Mouse (Mus musculus): ENCODE data around the gene Arhgap9.
A peak's percentile ranks its signal among the peaks of the same experiment; 100 is the strongest.

Arhgap9 gene

DNA sequence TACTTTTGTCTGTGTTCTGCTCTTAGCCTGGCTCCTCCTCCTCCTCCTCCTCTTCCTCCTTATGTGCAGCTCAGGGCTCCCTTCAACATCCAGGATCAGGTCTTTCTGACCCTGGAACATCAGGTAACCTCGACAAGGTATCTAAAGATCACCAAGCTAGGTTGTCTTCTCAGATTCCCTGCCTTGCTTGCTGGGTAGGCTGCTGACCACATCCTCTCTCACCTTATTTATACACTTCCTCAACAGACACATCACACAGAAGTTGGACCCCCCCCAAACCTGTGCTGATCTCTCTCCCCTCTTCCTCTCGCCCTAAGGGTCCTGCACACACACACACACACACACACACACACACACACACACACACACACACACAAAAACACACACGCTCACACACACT lies at the start of gene Arhgap9:
TSS of gene Arhgap9 (plus strand) at position 344 of the 400 bp plus-strand sequence.
- no peak for DNase-seq (ENCODE audit: extremely low spot score)

DNA sequence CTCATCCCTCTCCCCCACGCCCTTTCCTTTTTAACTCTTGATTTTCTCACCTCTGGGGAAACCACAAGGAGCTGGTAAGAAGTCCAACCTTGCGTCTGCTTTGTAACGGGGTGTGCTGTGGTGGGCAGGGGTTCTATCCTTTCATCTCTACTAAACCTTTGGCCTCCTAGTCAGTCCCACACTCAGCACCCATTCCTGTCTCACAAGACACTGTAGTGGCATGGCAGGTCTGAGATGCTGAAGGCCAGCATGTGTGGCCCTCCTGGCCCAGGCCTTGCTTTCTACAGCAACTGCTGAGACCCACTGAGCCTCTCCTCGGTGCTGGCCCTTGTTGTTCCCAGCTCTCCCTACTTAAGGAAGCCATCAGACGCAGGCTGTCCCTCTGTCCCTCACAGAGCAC lies 49.4 kb upstream of the Arhgap9 start:
- no peak for DNase-seq (ENCODE audit: extremely low spot score)

DNA sequence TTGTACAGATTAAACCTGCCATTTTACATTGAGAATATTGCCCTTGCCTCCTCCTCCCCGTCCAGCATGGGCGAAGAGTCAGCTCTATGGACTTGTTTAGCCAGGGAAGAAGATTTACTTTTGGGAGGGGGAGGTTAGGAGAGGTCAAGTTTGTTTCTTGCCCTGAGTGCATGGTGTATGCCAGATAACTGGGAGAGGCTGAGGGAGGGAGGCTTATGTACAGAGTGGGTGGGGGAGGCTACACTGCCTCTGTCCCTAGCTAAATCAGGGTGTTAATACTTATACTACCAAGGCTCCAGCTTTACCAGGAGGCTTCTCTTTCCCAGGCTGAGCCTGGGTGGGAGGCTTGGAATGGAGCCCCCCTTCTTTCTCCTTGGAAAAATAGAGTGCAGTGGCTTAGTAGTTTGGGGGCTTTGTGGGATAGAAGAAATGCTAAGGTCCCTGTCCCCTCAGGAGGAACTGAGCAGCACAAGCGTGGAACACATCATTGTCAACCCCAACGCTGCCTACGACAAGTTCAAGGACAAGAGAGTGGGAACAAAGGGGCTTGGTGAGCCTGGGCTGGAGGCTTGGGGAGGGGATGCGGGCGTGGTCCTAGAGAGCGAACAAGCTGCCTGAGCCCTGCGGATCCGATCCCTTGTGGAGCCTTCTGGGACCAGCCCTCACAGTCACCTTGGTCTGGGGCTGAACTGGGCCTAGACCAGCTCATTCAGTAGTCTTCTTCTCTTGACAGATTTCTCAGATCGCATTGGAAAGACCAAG lies 47.3 kb upstream of the Arhgap9 start:
- no peak for DNase-seq (ENCODE audit: extremely low spot score)

DNA sequence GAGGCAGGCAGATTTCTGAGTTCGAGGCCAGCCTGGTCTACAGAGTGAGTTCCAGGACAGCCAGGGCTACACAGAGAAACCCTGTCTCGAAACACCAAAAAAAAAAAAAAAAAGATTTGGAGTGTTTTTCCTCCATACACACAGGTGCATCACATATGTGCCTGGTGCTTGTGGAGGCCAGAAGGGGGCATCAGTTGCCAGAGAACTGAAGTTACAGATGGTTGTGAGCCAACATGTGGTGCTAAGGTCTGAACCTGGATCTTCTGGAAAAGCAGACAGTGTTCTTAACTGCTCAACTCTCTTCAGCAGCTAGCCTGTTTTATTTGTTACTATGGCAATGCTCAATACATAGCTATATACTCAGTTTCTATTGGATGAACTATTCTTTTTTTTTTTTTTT lies 42.0 kb upstream of the Arhgap9 start:
- no peak for DNase-seq (ENCODE audit: extremely low spot score)

DNA sequence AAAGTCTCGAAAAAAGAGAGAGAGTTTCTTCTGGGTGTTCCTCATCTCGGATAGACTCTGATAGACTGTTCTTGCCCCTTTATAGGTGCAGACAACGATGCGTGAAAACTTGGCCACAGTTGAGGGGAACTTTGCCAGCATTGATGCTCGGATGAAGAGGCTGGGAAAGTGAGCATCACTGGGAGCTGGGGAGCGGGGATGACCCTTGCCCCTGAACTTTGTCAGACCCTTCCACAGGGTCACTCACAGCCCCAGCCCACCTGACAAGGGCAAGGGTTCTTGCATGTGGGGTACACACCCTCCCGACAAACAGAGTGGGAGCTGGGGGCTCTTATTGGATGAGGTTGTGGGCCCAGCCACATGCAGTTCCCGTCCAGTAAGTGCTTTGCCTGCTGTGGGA lies 40.4 kb upstream of the Arhgap9 start:
- no peak for DNase-seq (ENCODE audit: extremely low spot score)

DNA sequence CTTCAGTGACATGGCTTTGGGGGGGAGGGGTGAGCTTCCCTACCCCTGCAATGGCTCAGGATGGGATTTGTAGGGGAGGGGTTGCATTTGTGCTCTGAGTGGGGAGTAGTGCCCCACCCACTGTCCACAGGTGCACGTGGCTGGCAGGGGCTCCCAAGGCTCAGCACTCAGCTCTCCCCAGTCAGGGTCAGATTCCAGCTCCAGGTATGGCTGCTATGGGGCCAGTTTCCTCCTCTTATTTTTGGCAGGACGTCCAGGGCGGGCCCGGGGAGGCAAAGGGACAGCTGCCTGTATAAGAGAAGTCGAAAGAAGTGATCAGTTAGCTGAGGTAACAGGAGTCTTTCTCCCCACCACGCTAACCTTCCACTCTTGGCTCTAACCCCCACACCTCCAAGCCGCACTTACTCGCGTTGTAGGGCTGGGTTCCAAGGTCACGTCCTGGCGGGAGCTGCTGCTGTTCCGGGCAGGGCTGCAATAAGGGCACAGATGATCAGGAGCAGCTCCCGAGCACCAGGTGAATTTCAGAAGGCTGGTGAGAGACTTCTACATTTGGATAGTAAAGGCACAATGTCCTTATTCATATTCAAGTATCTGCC lies 39.0 kb upstream of the Arhgap9 start:
- DNase-seq (ENCODE audit: extremely low spot score), result no peak

DNA sequence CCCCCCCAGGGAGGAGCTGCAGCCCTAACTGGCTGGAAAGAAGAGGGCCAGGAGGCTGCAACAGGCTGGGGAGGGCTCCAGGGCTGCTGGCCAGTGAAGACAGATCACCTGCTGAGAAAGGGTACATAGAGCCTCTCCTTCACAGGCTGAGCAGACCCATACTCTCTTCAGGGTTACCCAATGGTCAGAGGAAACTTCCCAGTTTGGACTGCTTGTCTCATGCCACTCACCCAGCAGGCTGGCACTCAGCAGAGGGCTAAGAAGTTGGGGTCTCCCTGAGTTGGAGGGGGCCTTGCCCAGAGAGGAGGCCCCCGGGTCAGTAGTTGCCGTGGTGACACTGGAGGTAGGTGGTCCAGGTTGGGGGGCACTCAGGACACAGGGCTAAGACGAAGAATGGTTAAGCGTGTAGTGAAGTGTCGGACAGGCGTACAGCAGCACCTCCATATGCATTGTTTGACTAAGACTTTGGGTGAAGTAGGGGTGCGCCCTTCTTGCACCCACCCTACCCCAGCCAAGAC lies 37.6 kb upstream of the Arhgap9 start:
- no peak for DNase-seq (ENCODE audit: extremely low spot score)

DNA sequence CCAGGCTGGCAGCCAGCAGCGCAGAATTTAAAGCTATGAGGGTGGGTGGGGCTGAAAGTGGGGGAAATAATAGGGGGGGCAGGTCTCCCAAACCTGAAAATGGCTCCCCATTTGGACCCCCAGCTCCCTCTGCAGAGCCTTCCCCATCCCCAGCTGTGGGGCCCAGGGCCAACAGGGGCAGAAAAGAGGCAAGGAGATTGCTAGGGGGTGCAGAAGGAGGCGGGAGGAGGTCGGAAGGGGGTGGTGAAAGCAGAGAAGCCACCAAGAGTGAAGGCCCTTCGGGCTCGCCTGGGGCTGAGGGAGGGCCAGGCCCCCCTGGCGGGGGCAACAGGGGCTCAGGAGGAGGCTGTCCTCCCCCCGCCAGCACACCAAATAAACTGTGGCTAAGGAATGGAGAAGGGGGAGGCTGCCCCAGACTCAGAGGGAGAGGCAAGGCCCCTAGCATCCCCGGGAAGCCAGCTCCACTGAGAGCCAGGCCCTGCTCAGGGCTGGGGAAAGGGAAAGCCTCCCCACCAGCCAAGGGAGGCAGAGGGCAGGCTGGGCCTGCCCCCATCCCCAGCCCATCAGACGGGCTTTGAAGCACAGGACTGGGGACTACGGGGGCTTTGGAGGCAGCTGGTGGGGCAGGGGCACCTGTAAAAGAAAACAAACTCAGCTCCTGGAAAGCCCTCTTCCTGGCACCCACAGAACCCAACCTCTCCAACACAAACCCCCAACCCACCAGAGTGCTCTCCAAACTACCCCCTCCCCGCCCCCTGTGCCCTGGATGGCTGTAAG lies 36.9 kb upstream of the Arhgap9 start:
- no peak for DNase-seq (ENCODE audit: extremely low spot score)

DNA sequence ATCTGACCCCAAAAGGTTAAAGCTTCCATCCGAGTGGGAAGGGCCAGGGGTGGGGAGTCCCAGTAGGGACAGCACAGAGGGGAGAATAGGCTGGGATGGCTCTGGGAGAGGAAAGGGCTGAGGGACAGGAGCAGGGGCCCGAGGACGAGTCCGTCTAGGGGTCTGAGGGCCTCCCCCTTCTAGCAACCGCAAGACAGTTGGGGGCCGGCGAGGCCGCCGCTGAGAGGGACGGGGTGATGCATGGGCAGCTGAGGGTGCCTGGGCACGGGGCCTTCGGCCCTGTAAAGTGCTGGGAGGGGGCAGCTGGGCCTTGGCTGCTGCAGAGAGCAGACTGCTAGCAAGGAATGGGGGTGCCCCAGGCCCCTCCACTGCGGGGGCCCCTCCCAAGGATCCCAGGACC lies 36.1 kb upstream of the Arhgap9 start:
- DNase-seq (ENCODE audit: extremely low spot score), result no peak

DNA sequence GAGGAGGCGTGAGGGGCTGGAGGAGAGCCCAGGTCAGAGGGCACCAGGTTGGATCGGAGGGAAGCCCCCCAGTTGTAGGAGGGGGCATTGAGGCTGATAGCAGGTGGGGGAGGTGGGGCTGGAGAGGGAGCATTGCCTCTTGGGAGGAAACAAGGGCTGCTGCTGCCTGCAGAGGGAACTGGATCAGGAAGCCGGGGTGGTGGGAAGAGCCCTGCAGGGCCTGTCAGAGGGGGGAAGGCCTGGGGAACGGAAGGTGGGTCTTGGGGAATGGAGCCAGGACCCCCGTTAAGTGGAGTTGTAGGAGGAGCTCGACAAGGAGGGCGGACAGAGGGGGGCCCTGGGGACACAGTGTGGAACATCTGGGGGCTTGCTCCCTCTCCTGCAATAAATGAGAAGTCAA lies 35.6 kb upstream of the Arhgap9 start:
- no peak for DNase-seq (ENCODE audit: extremely low spot score)

DNA sequence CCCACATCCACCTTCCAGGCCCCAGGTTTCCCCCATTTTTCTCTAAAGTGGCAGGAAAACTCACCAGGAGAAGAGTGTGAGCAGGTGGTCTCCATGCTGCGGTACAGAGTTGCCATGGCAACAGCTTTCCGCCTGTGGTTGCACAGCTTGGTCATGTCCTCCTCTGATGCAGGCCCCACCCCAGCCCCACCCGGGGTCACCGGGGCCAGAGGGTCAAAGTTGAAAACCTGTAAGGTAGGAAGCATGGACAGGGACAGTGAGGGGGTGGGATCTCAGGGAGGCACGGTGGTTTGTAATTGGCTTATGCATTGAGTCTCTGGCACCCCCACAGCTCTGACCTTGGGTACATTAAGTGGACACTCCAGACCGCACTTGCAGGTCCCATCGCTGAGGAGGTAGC lies 35.0 kb upstream of the Arhgap9 start:
- no peak for DNase-seq (ENCODE audit: extremely low spot score)

DNA sequence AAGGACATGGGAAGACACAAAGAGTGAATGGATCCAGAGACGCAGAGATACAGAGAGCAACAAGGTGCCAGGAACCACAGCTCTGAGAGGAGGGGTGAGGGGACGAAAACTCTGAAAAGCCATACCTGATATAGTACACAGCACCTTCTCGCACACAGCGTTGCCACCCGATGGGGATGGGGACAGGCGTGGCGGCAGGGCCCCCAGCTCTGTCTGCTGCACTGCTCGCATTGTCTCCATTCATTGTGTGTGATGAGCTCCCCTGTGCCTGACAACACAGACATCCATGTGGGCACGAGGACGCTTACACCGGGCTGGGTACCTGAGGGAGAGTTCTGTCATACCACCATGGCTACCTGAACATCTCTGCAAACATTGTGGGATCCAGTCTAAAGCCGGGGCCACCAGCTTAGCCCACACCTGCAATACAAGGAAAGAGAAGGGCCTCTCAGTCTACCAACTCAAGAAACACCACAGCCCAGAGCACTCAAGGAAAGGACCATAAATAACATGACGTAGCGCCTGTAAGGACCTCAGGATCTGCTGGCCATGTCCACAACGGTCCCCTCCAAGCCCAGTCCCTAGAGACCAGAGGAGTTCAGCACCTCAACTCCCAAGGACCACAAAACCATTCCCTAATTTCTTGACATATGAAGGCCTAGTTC lies 34.4 kb upstream of the Arhgap9 start:
- DNase-seq (ENCODE audit: extremely low spot score), result no peak

DNA sequence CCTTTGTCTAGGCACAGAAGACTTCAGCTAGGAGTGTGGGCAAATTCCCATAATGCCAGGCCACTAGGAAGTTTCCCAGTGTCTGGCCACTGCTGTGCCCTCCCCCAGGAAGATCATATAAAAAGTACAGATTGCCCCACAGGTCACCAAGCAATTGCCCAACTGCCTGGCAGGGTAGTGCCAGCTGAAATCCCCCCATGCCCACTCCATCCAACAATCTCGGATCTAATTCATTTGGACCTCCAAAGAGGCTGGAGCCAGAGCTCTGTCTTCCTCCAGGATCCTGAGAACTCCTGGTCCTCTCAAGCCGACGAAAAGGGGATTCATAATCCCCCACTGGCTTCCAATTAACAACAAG lies 33.8 kb upstream of the Arhgap9 start:
- no peak for DNase-seq (ENCODE audit: extremely low spot score)

DNA sequence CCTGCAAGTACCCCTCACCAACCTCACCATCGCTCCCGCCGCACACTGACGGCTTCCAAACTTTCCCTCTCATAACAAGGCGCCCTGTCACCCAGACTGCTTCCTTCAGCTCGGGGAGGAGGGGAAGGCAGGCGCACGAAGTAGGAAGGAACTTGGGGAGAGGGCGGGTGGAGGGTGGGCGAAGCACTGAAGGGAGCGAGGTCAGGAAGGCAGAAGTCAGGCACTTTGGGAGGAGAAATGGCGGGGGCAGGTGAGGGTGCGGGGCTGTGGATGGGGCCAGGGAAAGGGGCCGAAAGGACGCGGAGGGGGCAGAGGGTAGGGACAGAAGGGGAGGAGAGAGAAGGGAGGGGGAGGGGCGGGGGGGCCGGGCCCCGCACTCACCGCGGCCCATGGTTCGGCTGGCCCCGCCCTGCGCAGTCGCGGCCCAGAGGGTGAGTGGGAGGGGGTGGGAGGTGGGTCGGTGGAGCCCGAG lies 33.4 kb upstream of the Arhgap9 start:
- DNase-seq (ENCODE audit: extremely low spot score), result no peak

DNA sequence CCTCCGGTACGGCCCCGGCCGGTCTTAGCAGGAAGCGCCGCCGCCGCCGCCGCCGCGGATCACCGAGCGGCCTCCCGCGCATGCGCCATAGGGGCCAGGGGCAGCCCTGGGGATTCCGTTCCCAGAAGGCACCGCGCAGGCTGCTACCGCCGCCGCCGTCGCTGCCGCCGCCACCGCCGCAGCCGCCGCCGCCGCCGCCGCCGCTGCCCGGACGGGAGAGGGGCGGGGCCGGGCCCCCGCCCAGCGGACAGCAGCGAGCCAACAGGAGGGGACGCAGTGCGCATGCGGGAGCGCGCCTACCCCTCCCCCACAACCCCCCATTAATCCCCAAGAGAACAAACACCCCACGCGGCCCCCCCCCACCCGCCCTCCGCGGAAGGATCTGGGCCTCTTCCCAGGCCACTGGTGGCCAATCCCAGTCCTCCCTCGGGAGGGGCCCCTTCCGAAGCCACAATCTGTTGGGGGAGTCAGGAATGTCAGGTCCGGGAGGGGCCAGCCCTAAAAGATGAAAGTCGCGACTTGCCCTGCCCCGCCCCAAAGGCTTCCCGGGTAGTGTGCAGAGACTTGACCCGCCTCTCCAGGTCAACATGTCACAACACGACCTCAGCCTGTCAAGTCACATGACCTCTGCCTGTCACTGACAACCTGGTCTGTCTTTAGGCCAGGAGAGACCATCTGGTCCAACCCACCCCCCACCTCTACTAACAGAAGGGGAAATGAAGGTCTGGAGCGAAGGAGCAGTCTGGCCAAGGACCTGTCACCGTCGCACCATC lies 32.8 kb upstream of the Arhgap9 start, which contains the start of gene Mbd6:
TSS of gene Mbd6 (minus strand) at position 219 of the 773 bp plus-strand sequence.
- peak; percentile 94 for DNase-seq (ENCODE audit: extremely low spot score)

DNA sequence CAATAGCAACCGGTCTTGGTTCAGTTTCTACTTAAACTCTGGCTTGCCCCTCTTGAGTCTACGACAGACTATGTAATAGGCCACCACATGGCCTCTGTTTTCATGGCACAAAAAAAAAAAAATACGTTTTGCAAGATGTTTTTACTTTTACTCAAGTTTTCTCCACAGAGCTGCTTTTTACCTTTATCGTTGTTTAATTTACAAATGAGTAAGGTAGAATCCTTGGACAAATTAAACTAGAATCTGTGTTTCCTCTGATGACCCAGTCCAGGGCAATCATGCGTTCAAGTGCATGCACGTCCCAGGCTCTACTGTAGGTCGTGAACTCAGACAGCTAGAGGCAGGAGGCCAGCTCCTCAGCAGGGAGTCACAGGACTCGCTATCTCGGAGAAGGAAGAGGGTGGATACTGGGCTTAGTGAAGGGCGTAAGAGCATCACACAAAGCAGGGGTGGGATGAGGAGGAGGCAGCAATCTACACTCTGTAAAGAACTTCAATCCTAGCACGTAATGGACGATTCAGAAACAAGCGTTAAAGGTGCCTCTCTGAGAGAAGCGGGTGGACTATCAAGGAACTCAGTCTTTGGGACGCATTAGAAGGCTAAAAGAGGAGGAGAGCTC lies 32.1 kb upstream of the Arhgap9 start:
- no peak for DNase-seq (ENCODE audit: extremely low spot score)

DNA sequence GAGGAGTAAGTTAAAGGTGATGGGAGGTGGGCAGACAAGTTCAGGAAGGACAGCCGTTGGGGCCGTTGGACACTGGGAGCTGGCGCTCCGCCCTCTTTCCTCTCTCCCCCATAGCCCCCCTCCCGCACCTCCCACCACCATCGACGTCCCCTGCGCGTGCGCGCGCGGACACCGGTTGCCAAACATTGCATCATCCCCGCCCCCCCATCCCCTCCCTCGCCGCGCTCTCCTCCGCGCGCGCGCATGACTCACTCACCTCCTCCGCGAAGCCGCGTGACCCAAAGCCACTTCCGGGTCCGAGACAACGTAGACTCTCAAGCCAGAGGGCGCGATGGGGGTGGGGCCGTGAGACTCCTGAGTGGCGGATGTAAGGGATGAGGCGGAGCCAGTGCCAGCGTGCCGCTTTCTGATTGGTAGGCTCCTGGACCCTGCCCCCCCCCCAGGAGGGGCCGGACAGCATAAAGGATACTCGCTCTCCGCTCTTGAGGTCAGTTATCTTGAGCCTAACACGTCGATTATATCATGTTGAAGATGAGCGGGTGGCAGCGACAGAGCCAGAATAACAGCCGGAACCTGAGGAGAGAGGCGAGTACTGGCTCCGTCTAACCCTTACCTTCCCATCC lies 31.3 kb upstream of the Arhgap9 start:
- DNase-seq (ENCODE audit: extremely low spot score), result peak; percentile 99

DNA sequence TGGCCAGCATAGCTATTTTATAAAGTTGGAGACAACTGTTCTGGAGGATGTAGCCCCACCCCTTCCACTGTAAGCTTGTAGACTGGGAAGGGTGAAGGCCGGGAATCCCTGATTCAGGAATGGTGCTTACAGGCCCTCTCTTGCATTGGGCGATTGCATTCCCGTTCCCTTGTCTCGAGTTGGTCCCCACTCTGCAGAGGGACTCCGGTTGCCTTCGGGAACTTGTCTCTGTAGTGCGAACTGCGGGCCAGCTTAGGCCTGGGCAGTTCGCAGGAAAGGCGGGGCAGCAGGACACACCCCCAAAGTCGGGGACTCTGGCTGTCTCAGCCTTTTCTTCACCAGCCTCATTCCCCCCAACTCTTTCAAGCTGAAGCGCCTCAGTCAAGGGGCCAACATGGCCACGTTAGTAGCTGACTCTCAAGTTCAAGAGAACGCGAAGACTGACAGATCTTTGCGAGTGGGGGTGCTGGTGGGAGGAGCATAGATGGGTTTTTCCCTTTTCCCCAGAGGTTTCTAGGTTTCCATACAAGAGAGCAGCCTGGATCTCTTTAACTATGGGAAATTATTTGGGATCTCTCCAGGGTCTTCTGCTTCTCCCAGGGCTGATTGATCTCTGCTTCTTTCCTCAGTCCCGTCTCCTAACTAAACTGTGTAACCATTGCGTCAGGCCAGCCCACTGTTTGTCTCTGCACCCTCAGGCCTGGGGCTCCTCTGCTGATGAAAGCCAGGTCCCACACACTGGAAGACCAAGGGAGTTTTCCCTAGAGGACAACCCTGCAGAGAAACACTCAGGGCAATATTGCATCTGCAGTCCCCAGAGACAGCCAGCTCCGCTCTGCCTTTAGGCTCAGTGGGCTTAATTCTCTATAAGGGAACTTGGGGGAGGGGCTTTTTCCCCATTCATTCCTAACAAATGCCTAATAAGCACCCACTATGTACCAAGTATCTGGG lies 30.6 kb upstream of the Arhgap9 start:
- no peak for DNase-seq (ENCODE audit: extremely low spot score)
